Mouse (Mus musculus): ENCODE measurements around the gene Aass.
"Not testable (repeated sequence)": the region's sequence is repeated elsewhere in the genome, so short reads cannot be mapped to it uniquely, and the experiment has no call there.

Gene Aass

DNA sequence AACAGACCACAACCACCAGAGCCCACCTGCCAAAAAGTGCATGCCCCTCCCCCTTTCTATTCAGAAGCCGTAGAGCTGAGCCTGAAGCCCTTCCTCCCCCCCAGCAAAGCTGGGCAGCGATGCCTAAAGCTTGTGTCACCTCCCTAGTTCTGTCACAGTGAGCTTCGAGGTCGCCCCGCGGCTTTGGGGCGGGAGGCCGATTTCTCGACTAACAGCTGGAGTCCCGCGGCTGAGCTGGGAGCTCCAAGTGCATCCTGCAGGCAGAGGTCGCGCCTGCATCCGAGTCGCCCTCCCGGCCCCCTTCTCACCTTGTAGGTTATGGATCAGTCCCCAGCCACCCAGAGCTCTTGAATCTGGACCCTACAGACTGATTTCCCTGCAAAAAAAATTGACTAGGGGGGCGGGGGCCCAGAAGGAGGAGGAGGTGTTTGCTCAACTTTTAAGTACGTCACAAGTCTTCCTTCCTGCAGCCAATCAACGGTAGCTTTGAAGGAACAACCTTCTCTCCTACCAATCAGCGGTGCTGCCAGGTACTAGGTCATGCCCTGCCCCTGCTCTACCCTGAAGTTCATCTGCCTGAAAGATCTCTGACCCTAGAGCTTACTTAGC, at the start of gene Aass:
TSS of gene Aass (minus strand) at position 414 of the 609 bp plus-strand sequence.
- in situ Hi-C loops (cut with MboI; ENCODE audit: low pct_unique_long_range_greater_than_20kb in 1 of 2, low sequenced_read_pairs in 2 of 2, unreplicated experiment in 1 of 2) = no loop called here

DNA sequence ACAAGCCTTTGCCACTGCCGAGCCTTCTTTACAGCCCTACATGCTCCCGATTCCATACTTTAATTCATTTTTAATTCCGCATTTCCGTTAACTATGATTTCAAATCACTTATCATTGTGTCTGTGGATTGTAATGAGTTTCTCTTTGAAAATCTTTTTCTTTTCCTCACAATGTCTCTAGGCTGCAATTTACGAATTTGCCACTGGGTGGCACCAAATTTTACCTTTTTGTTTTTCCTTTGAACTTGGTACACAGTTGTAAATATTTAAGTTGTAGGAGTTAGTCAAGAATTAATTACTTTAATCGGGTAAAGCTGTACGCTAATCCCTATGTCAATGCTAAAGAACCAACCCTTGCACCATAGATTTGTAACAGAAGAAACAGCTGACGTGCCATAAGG, 47.3 kb upstream of the Aass start:
- in situ Hi-C loops (cut with MboI; ENCODE audit: low pct_unique_long_range_greater_than_20kb in 1 of 2, low sequenced_read_pairs in 2 of 2, unreplicated experiment in 1 of 2) = loop anchor here (10.0 to 25.0 kb wide), 2 partner anchors 275 to 282 kb away; no protein-coding TSS in a partner anchor

DNA sequence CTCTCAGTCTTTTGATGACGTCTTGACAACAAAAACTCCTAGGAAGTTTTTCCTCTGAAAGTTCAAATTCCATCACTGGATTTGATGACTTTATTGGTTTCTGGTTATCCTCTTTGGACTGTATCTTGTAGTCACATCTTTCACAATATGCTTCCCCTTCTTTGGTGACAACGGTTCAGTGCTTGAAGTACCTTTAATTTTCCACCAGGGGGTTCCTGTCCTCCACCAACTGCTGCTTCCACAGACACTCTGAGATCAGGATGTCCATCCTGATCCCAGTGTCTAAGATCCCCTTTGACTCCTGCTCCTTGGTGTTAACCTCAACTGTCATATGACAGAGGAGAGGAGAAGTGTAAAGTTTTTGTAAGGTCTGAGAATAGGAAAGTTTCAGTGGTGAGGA, 31.0 kb upstream of the Aass start:
- in situ Hi-C loops (cut with MboI; ENCODE audit: low pct_unique_long_range_greater_than_20kb in 1 of 2, low sequenced_read_pairs in 2 of 2, unreplicated experiment in 1 of 2) = not testable (repeated sequence)

DNA sequence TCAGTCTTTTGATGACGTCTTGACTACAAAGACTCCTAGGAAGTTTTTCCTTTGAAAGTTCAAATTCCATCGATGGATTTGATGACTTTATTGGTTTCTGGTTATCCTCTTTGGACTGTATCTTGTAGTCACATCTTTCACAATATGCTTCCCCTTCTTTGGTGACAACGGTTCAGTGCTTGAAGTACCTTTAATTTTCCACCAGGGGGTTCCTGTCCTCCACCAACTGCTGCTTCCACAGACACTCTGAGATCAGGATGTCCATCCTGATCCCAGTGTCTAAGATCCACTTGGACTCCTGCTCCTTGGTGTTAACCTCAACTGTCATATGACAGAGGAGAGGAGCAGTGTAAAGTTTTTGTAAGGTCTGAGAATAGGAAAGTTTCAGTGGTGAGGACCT, 23.6 kb upstream of the Aass start:
- in situ Hi-C loops (cut with MboI; ENCODE audit: low pct_unique_long_range_greater_than_20kb in 1 of 2, low sequenced_read_pairs in 2 of 2, unreplicated experiment in 1 of 2) = not testable (repeated sequence)

DNA sequence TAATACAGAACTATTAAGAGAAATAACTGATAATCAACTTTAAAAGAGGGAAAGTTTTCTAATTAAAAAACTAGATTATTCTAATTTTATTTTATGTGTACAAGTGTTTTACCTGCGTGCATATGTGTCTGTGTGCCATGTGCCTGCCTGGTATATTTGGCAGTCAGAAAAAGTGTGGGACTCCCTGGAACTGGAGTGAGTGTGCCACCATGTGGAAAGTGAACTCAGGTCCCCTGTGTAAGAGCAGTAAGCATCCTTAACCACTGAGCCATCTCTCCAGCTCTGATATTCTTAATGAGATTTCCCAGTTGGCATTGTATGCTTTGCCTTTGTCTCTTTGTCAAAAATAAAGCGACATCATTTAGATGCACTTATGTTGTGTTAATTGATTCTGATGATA, 20.3 kb upstream of the Aass start:
- in situ Hi-C loops (cut with MboI; ENCODE audit: low pct_unique_long_range_greater_than_20kb in 1 of 2, low sequenced_read_pairs in 2 of 2, unreplicated experiment in 1 of 2) = no loop called here

DNA sequence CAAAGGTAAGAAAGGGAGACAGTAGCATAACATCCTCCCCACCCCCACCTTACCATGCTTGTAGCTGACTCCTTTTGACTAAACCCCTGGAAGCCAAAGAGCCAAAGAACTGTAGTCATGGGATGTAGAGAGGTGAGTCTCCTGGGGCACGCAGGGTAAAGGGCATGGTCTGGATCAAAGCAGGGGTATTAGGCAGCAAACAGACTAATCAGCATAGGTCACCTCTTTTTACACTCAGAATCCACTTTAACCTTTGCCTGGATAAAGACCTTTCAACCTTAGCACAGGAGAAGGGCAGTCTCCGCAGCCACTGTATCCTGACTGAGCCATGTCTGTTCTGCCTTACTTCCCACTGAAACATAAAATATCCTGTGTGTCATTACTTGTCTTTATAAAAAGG, 14.4 kb upstream of the Aass start:
- in situ Hi-C loops (cut with MboI; ENCODE audit: low pct_unique_long_range_greater_than_20kb in 1 of 2, low sequenced_read_pairs in 2 of 2, unreplicated experiment in 1 of 2) = no loop called here

DNA sequence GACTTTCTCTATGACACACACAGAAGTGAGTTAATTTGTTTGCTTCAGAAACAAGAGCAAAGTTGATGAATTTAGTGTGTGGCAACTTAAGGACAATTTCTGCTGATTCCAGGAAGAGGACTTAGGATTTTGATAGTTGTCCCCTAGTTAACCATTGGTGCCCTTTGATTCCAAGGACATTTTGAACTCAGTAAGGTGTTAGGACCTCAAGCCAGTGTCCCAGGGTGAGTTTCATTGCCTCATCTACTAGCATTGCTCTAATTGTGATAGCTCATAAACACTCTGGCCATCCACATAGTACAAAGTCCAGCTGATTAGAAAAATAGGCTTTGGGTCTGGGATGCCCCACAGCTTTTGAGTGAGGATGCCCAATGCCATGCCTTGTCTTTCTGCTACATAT, 11.2 kb upstream of the Aass start:
- in situ Hi-C loops (cut with MboI; ENCODE audit: low pct_unique_long_range_greater_than_20kb in 1 of 2, low sequenced_read_pairs in 2 of 2, unreplicated experiment in 1 of 2) = no loop called here

DNA sequence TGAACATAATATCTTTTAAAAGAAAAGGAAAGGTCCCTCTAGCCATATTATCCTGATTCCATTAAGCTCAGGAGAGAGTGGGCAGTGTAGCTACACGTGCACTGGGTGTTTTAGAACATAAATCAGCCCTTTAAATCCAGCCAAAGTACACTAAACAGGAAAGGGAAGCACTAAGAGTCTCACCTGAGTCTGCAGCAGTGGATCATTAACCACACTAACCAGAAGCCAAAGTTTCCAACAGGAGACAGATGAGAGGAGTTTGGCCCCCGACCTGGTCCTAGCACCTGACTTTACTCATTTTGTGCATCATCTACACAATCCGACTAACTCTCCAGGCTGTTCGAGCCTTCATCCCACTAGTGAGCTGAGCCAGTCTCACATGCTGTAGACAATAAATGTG, 1.8 kb downstream of the Aass start:
- in situ Hi-C loops (cut with MboI; ENCODE audit: low pct_unique_long_range_greater_than_20kb in 1 of 2, low sequenced_read_pairs in 2 of 2, unreplicated experiment in 1 of 2) = no loop called here

DNA sequence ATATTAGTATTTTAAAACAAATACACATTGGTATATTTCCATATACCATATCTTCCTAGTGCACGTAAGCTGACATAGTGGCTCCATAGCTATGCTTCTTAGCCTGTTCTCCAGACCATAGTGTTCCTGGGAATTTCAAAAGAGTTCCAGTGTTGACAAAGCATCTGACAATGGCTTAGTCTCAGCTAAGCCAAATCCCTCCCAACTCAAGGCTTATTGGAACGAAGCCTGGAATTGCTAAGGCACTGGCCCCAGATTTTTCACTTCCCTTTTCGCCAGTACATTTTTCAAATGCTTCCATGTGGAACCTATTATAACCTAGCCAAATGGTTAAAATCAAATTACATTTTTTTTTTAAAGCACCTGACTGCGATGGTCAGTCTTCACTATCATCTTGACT, 3.6 kb downstream of the Aass start:
- in situ Hi-C loops (cut with MboI; ENCODE audit: low pct_unique_long_range_greater_than_20kb in 1 of 2, low sequenced_read_pairs in 2 of 2, unreplicated experiment in 1 of 2) = loop anchor here in 1 of 2 experiments (10.0 kb wide), 1 partner anchor 124 kb away; no protein-coding TSS in a partner anchor

DNA sequence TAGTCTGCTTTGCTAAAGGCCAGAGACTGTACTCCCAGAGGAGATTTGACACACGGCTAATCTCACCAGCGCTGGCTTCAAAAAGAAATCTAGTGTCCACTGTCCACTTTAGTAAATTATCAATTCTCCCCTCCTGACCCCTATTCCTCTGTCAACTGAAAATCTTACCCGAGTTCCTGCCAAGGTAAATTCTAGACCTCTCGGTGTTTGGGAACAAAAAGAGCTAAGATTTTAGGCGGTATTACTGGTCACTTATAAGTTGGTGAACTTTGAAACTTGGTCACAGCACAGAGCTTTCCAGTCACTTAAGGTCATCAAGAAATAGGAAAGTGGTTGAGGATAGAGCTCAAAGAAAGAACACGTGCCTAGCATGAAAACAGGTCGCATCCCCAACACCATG, 6.1 kb downstream of the Aass start:
- in situ Hi-C loops (cut with MboI; ENCODE audit: low pct_unique_long_range_greater_than_20kb in 1 of 2, low sequenced_read_pairs in 2 of 2, unreplicated experiment in 1 of 2) = loop anchor here in 1 of 2 experiments (10.0 kb wide), 1 partner anchor 122 kb away; no protein-coding TSS in a partner anchor

DNA sequence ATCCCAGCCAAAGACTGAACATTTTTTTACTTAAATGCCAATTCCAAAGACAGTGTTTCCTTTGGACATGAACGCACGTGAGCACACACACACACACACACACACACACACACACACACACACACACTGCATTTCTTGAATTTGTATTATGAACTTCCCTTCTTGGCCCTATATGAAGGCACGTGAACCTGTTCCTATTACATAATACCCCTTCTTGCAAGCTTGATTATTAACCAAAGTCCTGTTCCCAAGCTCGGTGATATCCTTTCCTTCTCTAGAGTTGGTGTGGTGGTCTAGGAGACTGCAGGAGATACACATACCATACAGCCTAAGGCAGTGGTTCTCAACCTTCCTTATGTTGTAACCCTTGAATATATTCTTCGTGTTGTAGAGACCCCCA, 7.0 kb downstream of the Aass start:
- in situ Hi-C loops (cut with MboI; ENCODE audit: low pct_unique_long_range_greater_than_20kb in 1 of 2, low sequenced_read_pairs in 2 of 2, unreplicated experiment in 1 of 2) = loop anchor here in 1 of 2 experiments (10.0 kb wide), 1 partner anchor 121 kb away; no protein-coding TSS in a partner anchor

DNA sequence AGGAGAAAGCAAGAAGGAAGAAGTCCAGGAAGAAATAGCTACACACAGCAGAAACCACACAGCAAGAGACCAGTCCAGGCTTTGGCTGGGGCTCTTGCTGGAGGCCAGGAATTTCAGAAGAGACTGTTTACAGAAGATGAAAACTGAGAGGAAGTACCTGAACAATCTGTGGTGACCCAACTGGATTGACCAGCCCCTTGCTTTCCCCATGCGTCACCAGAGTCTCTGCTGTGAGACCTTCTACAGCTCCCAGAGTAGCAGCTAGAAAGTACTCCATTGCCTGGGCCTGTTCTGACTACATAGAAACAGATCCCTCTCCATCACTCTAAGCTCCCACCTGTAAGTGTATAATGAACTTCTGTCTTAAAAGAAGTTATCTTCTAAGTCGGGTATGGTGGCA, 8.0 kb downstream of the Aass start:
- in situ Hi-C loops (cut with MboI; ENCODE audit: low pct_unique_long_range_greater_than_20kb in 1 of 2, low sequenced_read_pairs in 2 of 2, unreplicated experiment in 1 of 2) = loop anchor here in 1 of 2 experiments (10.0 kb wide), 1 partner anchor 120 kb away; no protein-coding TSS in a partner anchor

DNA sequence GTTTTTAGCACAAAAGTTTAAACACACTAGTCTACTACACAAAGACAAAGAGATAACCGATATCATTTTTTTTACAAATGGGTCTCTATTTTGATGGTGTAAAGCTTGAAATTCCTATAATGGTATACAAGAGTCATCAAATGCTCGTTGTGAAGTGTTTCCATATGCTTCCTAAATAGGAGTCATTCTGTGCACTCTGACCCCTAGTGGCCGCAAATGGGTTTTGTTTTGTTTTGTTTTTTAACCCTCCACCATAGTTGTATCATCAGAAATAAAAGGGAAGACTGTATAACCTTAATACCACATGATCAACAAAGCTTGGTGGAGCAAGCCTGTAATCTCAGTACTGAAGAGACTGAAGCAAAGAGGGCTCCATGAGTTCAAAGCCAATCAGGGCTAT, 9.9 kb downstream of the Aass start:
- in situ Hi-C loops (cut with MboI; ENCODE audit: low pct_unique_long_range_greater_than_20kb in 1 of 2, low sequenced_read_pairs in 2 of 2, unreplicated experiment in 1 of 2) = loop anchor here in 1 of 2 experiments (10.0 kb wide), 1 partner anchor 118 kb away; no protein-coding TSS in a partner anchor

DNA sequence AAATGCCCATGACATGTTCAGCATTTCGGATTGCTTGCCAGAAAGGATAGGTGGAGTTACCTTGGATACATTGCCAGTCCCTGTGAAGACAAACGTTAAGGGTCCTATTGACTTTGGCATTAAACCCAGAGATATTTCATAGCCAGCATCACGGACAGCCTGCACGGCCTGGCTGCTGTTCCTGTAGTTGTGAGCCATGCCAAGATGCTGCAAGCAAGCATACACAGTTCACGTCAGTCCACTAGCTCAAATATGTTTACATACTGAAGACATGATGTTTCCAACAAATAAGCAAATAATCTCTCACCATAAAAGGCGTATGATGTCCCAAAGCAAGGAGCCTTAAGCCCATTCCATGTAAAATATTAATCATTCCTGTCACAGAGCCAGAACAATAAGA, 18.0 kb downstream of the Aass start:
- in situ Hi-C loops (cut with MboI; ENCODE audit: low pct_unique_long_range_greater_than_20kb in 1 of 2, low sequenced_read_pairs in 2 of 2, unreplicated experiment in 1 of 2) = no loop called here

DNA sequence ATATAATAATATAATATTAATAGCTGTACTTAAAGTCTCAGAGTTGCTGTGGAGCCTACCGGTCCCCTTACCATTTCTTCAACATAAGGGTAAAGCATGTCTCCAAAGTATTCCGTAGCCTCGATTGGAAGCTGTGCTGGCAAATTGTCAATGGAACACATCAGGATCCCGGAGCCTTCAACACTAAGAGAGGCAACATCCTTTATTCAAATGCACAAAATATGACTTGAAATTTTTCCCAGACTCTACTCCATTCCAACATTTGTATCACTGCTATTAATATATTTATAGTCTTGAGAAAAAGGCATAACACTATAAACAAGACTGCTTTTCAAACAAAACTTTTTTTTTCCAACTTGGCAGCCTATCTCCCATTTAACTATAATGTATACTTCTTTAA, 25.7 kb downstream of the Aass start:
- in situ Hi-C loops (cut with MboI; ENCODE audit: low pct_unique_long_range_greater_than_20kb in 1 of 2, low sequenced_read_pairs in 2 of 2, unreplicated experiment in 1 of 2) = no loop called here

DNA sequence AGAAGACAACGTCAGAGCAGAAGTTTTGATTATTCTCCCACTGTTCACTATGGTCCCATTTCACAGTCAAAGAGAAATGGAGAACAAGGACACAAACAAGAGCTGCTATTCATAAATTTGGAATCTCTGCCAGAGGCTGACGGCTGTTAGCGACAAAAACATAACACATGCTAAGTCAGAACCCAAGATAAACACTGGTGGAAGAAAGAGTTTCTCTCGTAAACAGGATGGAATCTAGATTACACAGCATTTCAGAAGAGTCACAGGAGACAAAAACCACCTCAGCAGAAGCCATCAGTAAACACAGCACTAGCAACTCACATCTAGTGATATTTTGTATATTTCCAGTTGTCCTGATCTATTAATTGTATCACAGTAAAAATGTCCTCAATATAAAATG, 26.4 kb downstream of the Aass start:
- in situ Hi-C loops (cut with MboI; ENCODE audit: low pct_unique_long_range_greater_than_20kb in 1 of 2, low sequenced_read_pairs in 2 of 2, unreplicated experiment in 1 of 2) = no loop called here

DNA sequence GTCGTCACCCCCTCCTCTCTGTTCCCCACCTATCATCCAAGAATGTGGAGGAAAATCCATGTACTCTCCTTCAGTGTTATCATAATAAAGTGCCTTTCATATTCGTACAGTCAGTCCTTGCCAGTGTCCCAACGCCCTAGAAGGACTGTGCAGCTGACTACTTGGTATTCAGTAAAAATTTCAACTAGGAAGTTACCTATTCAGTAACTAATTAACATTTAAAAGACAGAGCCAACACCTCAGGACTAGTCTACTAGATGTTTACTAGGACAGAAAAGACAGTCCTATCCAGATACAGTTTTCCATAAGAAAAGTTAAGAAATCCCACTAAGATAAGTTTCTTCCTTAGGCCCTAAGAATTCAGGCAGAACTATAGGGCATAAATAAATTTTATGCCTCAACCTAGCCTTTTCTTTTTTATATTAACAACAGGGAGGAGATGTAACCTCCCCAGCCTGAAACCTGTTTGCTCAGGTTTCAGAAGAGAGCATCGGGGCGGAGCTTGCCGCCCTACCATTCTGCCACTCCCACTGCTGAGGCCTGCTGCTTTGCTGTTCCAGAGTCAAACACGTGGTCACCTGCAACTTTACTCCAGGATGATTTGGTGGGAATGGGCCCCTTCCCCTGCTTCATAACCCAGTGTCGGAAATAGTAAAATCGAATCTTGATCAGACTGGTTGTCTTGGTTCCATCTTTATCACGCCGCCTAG, 42.3 kb downstream of the Aass start:
- in situ Hi-C loops (cut with MboI; ENCODE audit: low pct_unique_long_range_greater_than_20kb in 1 of 2, low sequenced_read_pairs in 2 of 2, unreplicated experiment in 1 of 2) = not testable (repeated sequence)

DNA sequence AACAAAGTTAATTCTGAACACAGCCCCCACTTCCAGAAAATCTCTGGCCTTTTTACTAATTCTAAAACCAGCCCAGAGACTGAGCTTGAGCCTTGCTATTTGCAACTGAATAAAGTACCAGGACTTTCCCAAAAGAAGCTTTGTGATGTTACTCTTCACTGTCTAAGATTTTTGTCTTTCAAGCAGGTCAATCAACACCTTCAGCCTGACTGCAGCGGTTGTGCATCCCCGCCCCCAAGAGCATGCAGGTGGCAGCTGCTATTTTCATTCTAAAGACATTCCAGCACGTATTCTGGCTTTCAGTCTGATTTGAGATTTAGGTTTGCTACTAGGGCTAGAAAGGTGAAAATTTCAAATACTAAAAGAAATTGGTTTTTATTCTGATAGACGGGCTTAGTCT, 43.5 kb downstream of the Aass start:
- in situ Hi-C loops (cut with MboI; ENCODE audit: low pct_unique_long_range_greater_than_20kb in 1 of 2, low sequenced_read_pairs in 2 of 2, unreplicated experiment in 1 of 2) = not testable (repeated sequence)

DNA sequence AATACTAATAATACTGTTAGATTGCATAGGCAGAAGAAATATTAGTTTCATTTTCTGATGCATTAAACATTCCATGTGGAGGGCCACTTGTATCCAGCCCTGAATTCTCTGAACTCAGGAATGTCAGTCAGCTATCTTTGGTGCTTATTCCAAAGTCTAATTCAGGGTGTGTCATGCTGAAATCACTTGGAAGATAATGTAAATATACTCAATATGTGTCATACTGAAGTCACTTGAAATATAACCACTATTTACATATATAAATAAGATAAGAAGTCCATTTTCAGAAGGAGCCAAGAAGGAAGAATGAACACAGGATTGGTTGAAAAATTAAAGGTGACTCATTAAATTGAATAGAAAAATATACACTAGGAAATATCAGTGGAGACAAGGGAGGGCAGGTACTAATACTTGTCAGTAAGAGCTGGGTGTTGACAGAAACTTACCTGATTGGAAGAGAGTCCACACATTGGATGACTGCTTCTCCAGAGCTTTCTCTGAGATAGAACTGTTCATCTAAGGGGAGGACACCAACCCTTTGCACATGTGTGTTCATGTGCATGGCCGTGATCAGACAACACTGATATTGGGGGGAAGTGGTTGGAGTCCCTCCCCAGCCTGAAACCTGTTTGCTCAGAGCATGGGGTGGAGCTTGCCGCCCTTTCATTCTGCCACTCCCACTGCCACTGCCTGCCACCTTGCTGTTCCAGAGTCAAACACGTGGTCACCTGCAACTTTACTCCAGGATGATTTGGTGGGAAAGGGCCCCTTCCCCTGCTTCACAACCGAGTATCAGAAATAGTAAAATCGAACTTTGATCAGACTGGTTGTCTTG, 48.0 kb downstream of the Aass start:
- in situ Hi-C loops (cut with MboI; ENCODE audit: low pct_unique_long_range_greater_than_20kb in 1 of 2, low sequenced_read_pairs in 2 of 2, unreplicated experiment in 1 of 2) = no loop called here

Data from mouse embryonic stem cell (cell line).